Mouse (Mus musculus): ENCODE data around the gene Ripor1.

Gene Ripor1

DNA sequence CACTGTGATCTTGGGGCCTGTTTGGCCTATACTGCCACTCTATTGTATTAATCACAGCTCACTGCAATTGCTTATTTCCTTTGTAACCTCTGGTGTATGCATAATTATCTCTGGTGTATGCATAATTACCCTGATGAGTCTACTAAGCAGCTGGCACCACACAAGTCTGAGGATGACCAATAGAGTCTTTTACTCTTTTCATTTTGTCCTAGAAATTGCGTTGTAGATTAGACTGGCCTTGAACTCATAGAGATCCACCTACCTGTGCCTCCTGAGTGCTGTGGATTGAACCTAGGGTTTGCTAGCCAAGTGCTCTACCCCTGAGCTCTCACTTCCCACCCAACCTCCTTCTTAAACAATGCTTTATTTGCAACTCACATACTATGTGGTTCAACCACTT lies 21.0 kb downstream of the Ripor1 start:
- DNase-seq (ENCODE audit: low spot score in 2 of 2) = no peak

DNA sequence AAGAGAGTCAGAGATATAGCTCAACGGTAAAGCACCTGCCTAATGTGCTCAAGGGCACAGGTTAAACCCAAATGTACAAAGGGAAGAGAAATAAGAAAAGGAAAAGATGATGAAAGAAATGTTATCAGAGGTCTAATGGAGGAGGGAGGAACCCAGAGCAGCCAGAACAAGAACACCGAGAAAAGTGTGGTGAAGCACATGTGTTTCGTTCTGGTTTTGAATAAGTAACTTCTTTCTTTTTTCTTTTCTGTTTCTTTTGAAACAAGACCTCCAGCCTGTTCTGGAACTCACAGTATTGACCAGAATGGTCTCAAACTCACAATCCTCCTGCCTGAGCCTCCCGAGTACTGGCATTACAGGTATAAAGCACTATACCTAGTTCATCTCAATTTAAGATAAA lies 24.3 kb downstream of the Ripor1 start:
- DNase-seq (ENCODE audit: low spot score in 2 of 2) = no peak

DNA sequence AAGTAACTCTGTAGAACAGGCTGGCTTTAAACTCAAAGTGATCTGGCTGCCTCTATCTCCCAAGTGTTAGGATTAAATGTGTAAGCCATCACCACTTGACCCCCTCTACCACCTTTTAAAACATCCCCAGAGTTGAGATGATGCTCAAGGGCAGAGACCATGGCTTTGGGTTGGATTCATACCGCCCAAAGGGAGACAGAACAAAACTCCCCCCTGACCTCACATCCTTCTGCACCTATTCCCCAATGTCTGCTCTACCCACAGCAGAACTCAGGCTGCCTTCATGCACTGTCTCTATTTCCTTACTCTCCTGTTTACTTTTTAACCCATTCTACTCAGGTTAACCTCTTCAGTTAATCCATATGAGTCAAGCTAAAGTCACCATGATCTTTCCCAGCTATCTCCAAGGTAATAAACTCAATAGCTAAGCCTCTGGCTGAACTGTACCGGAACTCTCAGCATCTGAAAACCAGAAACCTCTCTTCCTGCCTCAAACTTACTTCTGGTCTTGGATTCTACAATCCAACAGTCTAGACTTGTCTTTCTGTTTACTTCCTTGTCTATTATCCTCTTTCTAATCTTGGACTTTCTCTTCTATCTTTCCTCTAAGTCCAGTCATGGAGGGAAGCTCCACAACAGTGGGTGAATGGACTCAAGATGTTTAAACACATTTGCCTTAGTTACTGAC lies 29.9 kb downstream of the Ripor1 start:
- no peak for DNase-seq (ENCODE audit: low spot score in 2 of 2)

DNA sequence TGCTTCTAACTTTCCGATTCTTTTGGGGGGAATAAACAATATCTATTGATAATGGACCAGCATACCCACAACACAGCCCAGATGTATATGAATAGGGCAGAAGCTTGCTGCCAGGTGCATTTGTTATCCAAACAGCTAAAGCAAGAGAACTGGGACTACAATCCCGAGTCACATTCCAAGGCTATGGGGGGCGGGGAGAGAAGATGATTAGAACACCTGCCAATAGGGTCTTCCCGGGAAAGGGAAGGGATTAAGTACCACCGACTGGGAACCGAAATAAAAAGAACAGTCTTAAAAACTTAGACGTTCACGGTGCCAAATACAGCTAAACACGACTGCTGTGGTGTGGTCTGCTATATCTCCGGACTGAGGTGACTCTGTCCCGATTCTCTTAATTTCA lies 30.4 kb downstream of the Ripor1 start:
- DNase-seq (ENCODE audit: low spot score in 2 of 2) = no peak

DNA sequence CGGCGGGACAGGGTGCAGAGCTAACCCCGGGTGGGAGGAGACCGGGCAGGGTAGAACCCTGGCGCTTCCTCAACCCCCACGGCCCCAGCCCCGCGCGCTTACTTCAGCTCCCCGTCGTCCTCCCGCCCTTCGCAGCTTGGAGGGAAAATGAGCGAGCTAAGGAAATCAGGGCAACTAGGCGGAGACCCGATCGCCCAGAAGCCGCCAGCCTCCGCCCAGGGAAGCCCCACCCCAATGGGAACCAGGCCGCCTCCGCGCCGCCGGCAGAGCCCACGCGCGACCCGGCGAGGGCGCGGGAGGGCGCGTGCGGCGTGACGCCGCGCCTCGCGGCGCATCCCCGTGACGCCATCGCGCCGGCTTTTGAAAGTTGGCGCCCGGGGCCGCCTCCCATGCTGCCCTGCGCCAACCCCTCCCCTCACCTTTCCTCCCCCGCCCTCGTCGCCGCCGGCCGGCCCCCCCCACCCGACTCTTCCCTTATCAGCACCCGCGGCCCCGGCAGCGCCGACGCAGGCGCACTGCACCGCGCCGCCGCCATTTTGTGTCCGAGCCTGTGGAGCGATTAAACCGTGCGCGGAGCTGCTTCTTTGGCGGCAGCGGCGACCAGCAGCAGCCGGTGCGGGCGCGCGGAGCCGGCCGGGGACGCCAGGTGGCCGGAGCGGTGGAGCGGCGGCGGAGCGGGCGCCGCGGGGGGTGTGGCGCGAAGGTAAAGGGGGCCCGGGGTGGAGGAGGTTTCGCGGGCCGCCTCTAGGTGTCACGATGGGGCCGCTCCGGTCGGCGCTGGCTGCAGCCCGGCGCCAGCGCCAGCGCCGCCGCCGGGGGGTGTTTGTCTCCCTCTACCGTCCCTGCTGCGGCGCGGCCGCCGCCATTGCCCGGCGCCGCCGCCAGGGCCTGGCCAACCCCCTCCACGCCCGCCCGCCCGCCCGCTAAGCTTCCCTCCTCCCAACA lies 31.2 kb downstream of the Ripor1 start, which contains the start of gene Ctcf:
Ctcf (plus strand) TSS at position 551 of the 945 bp plus-strand sequence.
- peak; percentile 89 to 93 for DNase-seq (ENCODE audit: low spot score in 2 of 2)

DNA sequence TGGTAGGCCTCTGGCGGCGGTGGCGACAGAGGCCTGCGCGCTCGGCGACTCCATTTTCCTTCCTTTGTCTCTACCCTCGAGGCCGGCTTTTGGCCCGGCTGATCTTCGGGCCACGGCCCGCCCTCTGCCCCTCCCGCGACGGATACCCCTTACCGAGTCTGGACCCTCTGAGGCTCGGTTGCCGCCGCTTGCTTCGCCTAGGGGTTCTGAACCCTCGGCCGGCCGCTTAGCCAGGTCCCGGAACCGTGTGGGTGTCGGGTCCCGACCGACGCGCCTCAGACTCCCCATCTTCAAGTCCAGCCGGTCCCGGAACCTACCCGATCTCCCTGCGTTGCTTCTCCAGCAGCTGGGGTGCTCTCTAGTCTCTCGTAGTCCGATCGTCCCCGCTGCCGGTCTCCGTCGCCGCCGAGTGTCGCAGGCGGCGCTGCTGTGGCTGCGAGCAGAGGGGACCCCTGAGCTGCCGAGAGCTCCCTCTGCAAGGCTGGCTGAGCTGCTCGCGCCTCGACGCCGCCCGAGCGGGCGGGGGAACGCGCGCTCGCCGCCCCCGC lies 32.0 kb downstream of the Ripor1 start, which contains the start of gene Agrp:
Agrp (minus strand) TSS at position 431 of the 548 bp plus-strand sequence.
- no peak for DNase-seq (ENCODE audit: low spot score in 2 of 2)

DNA sequence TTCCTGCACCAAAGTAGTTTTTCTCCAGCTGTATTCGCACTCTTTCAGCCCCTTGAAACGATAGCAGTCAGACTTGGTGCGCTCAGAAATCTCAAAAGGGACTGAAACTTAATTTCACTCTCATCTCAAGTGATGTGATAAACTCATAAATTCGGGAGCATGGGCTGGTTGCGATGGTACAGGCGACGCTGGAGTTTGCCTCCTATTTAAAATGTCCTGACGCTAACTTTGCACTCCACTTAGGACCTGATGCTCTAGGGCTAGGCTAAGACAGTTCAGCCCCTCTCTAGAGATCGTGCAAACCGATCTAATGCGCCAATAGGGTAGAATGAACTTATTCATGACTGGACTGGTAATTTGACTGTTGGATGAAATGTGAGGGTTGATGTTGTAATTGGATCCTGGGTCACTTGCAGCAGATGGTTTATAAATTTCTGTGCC lies 32.6 kb downstream of the Ripor1 start:
- DNase-seq (ENCODE audit: low spot score in 2 of 2) = no peak

DNA sequence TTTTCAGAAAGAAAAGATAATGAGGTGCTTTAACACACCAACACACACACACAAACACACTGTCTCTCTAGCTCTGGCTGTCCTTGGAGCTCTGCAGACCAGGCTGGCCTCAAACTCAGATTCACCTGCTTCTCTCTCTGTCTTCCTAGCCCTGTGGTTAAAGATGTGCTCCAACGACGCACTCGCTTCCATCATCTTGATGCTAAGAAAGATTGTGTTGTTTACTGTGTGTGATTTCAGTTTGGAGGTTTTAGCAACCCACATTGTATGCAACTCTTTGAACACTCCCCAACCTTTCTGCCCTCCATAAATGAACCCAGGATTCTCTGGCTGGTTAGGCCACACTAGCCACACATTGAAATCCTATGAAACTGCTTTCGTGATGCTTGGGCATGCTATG lies 33.5 kb downstream of the Ripor1 start:
- DNase-seq (ENCODE audit: low spot score in 2 of 2) = no peak

DNA sequence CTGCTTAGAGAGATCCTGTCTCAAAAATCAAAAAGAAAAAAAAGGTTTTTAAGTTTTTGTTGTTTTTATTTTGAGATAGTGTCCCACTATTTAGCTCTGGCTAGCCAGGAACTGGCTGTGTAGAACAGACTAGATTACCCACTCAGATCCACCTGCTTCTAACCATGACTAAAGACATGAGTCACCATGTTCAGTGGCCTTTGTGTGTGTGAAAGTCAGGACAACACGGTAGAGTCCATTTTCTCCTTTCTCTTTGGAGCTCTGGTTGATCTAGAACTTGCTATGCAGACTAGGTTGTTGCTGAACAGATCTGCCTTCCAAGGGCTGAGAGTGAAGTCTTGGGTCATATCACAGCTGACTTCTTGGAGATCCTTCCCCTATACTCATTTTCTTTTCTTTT lies 34.8 kb downstream of the Ripor1 start:
- no peak for DNase-seq (ENCODE audit: low spot score in 2 of 2)

DNA sequence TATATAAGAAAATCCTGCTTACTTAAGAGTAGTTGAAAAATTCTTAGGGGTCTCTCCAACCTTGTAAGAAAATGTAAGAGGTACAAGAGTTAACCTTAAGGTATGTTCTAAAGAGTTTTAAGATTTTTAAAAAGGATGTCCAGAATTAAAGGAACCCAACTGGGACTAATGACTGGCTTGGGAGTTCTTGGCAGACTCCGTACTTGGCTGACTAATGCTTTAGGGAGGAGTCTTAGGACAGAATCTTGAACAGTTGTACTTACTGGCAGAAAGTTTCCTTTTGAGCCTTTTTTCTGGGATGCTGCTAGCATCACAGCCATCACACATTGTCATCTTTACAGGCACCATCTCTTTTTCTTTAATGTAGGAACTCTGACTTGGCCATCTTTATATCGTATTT lies 35.5 kb downstream of the Ripor1 start:
- no peak for DNase-seq (ENCODE audit: low spot score in 2 of 2)

DNA sequence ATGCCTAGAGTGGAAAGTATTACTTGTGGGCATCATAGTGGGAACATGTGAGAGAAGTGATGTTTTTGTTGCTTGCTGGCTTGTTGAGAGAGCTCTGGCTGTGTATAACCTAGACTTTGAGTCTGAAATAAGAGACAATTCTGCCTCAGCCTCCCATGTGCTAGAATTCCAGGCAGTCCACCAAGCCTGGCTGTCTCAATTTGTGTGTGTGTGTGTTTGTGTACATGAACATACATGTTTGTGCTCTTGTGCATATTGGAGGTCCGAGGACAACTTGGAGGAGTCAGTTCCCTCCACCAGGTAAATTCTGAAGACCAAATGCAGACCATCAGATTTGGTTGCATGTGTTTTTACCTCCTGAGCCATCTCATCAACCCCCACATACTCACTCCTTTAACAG lies 40.1 kb downstream of the Ripor1 start:
- no peak for DNase-seq (ENCODE audit: low spot score in 2 of 2)

DNA sequence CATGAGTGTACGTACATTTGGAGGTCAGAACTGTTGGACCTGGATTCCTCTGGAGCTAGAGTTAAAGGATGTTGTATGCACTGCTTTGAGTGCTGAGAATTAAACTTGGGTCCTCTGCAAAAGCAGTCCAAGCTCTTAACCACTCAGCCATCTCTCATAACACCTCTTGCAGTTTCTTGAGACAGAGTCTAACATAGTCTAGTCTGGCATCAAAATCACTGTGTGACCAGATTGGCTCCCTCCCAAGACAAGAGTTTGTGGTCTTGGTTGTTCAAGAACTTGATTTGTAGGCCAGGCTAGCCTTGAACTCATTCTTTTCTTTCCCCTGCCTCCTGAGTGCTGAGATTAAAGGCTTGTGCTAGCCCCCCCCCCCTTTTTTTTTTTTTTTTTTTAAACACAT lies 43.9 kb downstream of the Ripor1 start:
- no peak for DNase-seq (ENCODE audit: low spot score in 2 of 2)

DNA sequence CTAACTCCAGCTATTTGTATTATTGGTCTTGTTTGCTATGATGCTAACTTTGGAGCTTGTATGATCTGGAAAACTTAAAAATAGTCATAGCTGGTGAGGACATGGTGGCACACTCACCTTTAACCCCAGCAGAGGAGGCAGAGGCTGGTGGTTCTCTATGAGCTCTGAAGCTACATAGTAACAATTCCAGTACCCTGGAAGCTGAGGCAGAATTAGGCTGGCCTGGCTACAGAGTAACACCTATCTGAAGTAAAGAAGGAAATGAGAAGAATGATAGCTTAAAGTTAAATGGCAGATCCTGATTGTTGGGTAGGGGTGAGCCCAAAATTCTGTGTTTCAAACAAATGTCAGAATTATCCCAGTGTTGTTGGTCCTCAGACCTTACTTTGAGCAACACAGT lies 52.6 kb downstream of the Ripor1 start:
- no peak for DNase-seq (ENCODE audit: low spot score in 2 of 2)

DNA sequence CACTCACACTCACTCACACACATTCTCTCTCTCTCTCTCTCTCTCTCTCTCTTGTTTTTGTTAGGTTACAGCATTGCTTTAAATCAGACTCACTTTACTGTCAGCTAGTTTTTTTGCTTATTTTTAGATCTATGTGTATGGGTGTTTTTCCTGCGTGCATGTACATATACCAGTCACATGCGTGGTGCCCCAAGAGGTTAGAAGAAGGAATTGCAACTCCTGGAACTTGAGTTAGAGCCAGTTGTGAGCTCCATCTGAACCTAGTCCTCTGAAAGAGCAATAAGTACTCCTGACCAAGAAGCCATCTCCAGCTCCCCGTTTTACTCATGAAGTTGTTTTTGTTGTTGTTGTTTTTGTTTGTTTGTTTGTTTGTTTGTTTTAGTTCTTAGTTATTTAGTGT lies 56.1 kb downstream of the Ripor1 start:
- peak; percentile 12 to 43 for DNase-seq (ENCODE audit: low spot score in 2 of 2)

All from natural killer cell, adult 2 months (primary cell).